Mouse (Mus musculus) 416B (cell line): ENCODE measurements around the gene Sema4f.

ENCODE experiments used
- DNase-seq: peaks from one replicate; pipeline ENCODE4 v3.0.0; 2011; ENCODE audit warnings: low read depth

Sema4f gene

GRCm38 (mm10) chr6:82913336-82914247 is 26.0 kb downstream of the Sema4f start:
- peak; percentile 84 for DNase-seq

GRCm38 (mm10) chr6:82911303-82911702 is 28.3 kb downstream of the Sema4f start:
- peak; percentile 77 for DNase-seq

DNA sequence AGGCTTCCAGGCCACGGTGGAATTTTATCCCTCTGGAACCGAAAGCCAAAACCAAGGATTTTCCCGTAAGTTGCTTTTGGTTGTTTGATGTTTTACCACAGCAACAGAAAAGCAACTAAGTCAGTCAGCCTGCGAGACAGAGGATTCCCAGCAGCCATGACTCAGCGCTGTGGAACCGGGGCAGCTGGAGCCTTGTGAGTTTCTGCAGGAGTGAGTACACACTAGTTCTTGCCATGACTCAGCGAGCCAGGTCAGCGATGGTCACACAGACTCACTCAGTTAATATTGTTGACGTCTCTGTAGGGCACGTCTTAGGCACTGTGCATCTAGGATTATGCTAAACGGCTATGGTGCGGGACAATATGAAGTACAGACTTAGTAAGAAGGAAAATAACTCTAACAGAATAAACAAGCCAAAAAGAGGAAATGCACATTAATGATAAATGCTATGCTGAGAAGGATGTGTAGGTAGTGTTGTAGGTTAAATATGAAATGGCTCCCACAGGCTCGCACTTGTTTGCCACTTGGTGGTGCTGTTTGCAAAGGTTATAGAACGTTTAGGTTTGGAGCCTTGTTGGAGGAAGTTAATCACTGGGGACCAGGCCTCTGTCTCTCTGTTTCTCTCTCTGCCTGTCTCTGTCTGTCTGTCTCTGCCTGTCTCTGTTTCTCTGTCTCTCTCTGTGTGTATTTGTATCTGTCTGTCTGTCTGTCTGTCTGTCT is 30.3 kb downstream of the Sema4f start:
- DNase-seq = peak; percentile 95

GRCm38 (mm10) chr6:82908034-82908433 is 31.5 kb downstream of the Sema4f start:
- DNase-seq = peak; percentile 75

DNA sequence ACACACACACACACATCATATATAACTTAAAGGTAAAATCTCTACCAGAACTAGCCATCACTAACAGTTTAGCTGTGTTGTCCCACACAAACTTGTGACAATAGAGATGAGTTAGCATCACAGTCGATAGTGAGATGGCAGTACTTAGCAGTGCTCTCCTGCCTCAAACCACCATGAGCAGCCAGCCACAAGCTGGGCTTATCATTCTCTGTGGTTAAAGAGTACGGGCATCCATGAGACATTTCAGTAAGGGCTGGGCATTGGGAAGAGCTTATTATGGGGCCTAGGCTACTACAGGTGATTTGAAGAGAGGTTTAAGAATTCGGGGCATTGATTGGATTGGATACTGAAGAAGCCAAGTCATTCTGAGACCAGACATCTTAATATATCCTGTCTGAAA is 32.6 kb downstream of the Sema4f start:
- DNase-seq = no peak

- peak; percentile 95 for DNase-seq
These were observed 37.0 kb downstream of the Sema4f start for GRCm38 (mm10) chr6:82902559-82902958.

DNA sequence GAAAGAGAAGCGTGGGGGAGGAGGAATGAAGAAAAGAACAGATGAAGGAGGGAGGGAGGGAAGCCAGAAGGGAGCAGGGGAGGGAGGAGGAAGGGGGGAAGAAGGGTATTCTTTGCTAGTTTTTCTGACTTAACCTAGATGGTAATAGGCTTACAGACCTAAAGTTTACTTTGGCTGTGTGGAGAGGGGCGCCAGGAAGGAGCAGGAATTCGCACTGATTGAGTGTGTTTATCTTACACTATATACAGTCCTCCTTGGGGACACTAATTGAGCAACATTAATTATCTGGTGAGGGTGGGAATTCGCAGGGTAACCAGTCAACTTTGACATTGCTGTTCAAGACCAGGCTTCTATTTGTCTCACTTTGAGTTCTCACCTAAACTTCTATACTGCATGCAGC is 40.8 kb downstream of the Sema4f start:
- no peak for DNase-seq

DNA sequence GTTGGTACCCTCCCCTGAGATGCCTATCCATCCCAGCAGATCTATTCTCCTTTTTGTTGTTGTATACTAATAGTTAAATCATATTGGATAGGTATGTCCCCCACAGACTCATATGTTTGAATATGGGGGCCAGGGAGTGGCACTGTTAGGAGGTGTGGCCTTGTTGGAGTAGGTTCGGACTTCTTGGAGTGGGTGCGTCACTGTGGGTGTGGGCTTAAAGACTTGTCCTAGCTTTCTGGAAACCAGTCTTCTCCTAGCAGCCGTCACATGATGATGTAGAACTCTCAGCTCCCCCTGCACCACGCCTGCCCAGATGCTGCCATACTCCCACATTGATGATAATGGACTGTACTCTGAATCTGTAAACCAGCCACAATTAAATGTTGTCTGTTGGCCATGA is 41.3 kb downstream of the Sema4f start:
- DNase-seq = no peak

DNA sequence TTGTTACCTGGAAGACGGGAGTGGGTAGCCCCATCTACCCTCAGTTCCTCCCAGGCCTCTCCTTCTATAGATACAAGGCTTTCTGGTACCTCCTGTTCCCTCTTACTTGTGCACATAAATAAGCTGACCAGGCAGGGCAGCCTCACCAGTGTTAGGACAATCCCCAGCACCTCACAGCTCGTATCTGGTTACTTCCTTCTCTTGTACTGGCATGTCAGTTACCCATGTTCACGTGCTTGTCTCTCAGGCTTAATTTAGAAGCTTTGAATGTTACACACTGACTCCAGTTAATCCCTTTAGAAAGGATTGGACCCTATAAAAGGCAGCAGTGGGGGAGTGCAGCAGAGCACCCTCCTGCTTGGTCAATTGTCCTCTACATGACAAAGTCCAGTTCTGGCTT is 42.3 kb downstream of the Sema4f start:
- no peak for DNase-seq

GRCm38 (mm10) chr6:82893415-82893814 is 46.2 kb downstream of the Sema4f start:
- no peak for DNase-seq

- DNase-seq = peak; percentile 68
These were observed 47.0 kb downstream of the Sema4f start for GRCm38 (mm10) chr6:82892540-82892939.

- DNase-seq = no peak
These were observed 48.1 kb downstream of the Sema4f start for GRCm38 (mm10) chr6:82891488-82891887.

- no peak for DNase-seq
These were observed 53.2 kb downstream of the Sema4f start for GRCm38 (mm10) chr6:82886330-82886729.

- DNase-seq = no peak
These were observed 53.7 kb downstream of the Sema4f start for GRCm38 (mm10) chr6:82885909-82886308.

DNA sequence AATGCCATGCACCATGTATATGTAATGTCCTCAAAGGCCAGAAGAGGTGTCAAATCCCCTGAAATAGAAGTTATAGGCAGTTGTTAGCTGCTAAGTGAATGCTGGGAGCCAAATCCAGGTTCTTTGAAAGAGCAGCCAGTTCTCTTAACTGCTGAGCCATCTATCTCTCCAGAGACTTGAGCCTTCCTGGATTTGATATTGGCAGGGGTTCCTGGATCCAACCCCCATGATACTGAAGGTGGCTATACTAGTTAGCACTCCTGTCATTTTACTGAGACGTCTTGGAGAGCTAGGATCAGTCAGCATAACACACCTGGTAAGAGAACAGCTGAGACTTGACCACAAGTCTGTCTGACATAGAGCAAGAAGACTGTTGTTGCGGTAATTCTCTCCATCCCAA is 54.1 kb downstream of the Sema4f start:
- DNase-seq = no peak

DNA sequence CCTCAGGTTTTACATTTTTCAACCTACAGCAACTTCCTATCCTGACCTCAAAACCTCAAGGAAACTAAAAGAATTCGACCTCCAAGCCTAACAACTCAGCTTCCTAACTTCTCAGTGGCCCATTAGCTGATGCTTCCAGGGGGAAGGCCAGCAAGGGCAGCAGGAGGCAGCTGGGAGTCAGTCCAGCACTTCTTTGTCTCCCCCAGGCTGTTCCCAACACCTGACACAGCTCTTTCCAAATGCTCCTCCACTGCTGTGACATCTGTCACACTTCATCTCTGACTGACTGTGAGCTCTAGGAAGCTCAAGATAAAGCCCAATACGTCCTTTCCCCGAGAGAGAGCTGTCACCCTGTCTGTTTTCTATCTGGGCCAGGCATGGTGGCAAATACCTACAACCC is 55.0 kb downstream of the Sema4f start:
- DNase-seq = peak; percentile 38

- DNase-seq = peak; percentile 65
These were observed 58.0 kb downstream of the Sema4f start for GRCm38 (mm10) chr6:82881485-82882096.

- DNase-seq = peak; percentile 60
These were observed 58.8 kb downstream of the Sema4f start for GRCm38 (mm10) chr6:82880807-82881206.

- no peak for DNase-seq
These were observed 60.0 kb downstream of the Sema4f start for GRCm38 (mm10) chr6:82879463-82880089.

DNA sequence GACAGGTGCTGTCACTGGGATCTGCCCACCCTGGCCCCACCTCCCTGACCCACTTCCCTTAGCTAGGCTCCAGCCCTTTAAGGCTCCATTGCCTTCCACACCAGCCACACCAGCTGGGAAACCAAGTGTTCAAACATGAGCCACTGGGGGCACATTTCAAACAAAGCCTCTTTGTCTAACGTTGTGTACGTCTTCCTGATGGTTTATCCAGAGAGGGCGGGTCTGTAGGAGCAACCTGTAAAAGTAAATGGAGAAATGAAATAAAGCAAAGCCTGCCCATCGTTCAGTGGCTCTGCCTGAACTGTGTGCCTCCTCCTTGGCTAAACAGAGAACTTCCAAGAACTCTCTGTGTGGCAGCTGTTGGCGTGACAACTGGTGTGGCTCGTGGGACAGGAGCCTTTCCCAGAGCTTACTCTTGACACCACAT is 64.0 kb downstream of the Sema4f start:
- no peak for DNase-seq

GRCm38 (mm10) chr6:82872332-82872707 is 67.2 kb downstream of the Sema4f start:
- peak; percentile 99 for DNase-seq

GRCm38 (mm10) chr6:82871632-82872331 is 67.8 kb downstream of the Sema4f start:
- DNase-seq = peak; percentile 98
